Mouse (Mus musculus): ENCODE data around the gene Hmgxb4. TPM values are rescaled to one million over a fixed set of nuclear protein-coding genes. Genes with fewer than 3 reads are reported as not detected.
A peak's percentile ranks its signal among the peaks of the same experiment; 100 is the strongest.

Gene Hmgxb4
- polyA plus RNA-seq, 1 experiment = 3.9 TPM

DNA sequence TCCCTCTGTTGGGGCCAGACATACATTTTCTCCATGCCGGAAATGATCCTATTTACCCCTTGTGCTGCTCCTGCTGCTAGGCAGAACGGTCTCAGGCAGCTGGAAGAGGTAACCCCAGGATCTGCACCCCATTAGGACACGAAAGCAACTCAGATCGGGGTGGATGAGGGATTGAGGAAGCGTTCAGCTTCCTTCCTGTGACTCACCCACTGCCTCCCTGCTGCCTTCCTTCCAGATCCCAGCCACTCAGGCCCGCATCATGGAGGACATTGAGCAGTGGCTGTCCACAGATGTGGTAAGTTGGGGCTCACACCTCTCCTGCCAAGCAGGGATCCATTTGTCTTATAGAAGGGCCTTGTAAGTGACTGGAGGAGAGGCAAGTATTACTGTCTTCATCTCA lies 74.1 kb downstream of the Hmgxb4 start:
- Histone ChIP-seq H3K4me3 (ENCODE audit: low read depth, low read length) (no peak overlapping the region), H3K27ac (ENCODE audit: insufficient read depth, low read depth, low read length) (no peak overlapping the region), H3K4me1 (ENCODE audit: control insufficient read depth, insufficient read depth, insufficient read length, low read length) (no peaks in the 10 kb centered on the region; the same call in 1 of the 2 replicates), H3K36me3 (ENCODE audit: control insufficient read depth, insufficient read depth, low read length) (peaks cover 13% of the 10 kb centered on the region), H3K27me3 (ENCODE audit: control insufficient read depth, insufficient read depth, low read length) (no peaks in the 10 kb centered on the region)
- no peak for TF ChIP-seq CTCF (IDR thresholded peaks at IDR 0.05; ENCODE audit: extremely low read depth, insufficient read length, insufficient replicate concordance, low read depth, low read length)
- TF ChIP-seq POLR2A (IDR thresholded peaks at IDR 0.05; ENCODE audit: low read depth, low read length) = no peak
- 73% methylated on average over 6 of the region's 6 CpGs for WGBS

DNA sequence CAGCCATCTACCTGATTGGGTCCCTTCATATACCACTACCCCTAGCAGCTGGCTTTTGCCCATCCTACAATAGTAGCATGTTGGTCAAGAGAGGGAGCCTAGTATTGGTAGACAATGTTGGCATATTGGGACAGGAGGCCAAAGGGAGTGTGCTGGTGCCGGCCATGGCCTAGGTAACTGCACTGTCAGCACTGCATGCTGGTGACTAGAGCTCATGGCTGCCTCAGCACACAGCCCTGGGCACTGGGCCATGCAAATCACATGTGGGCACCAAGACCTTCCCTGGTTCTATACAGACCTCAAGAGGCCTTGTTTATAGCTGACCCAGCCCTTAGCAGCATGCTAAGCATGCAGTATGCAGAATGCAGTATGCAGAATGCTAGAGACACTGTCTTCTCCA lies 77.1 kb downstream of the Hmgxb4 start:
- Histone ChIP-seq H3K4me3 (ENCODE audit: low read depth, low read length) (no peak overlapping the region), H3K27me3 (ENCODE audit: control insufficient read depth, insufficient read depth, low read length) (no peaks in the 10 kb centered on the region), H3K4me1 (ENCODE audit: control insufficient read depth, insufficient read depth, insufficient read length, low read length) (no peaks in the 10 kb centered on the region; the same call in 1 of the 2 replicates), H3K36me3 (ENCODE audit: control insufficient read depth, insufficient read depth, low read length) (peaks cover 7% of the 10 kb centered on the region; the same call in 1 of the 2 replicates), H3K27ac (ENCODE audit: insufficient read depth, low read depth, low read length) (no peak overlapping the region)
- WGBS = 82% methylated on average over 1 of the region's 1 CpGs
- TF ChIP-seq CTCF (IDR thresholded peaks at IDR 0.05; ENCODE audit: extremely low read depth, insufficient read length, insufficient replicate concordance, low read depth, low read length) (no peak), POLR2A (IDR thresholded peaks at IDR 0.05; ENCODE audit: low read depth, low read length) (no peak)

DNA sequence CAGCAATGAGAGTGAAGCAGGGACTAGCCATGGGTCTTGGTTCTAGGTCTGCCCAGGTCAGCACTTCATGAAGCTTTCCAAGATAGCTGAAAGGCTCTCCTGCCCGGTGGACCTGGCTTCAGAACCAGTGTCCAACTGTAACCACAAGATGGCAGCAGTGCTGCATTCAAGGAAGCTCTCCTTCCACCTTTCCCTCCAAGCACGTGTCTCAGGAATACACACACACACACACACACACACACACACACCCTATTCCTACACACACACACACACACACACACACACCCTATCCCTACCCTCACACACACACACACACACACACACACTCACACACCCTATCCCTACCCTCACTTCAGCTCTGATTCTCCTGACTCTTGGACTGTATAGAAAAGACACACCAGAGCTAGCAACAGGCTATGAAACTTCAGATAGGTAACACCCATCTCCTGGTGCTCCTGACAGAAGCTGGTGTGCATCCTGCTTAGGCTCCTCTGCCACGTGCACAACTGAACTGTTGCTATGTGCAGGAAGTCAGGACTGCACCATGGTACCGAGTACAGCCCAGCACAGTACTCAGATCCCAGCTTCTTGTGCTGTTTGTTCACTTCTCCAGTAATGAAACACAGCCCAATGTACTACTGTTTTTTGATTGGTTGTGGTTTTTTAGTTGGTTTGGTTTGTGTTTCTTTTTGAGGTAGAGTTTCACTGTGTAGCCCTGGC lies 78.6 kb downstream of the Hmgxb4 start:
- Histone ChIP-seq H3K36me3 (ENCODE audit: control insufficient read depth, insufficient read depth, low read length) (0 out of 2 replicates have a peak, but pooled peaks cover 1% of the 10 kb centered on the region), H3K4me1 (ENCODE audit: control insufficient read depth, insufficient read depth, insufficient read length, low read length) (no peaks in the 10 kb centered on the region; the same call in 1 of the 2 replicates), H3K27me3 (ENCODE audit: control insufficient read depth, insufficient read depth, low read length) (no peaks in the 10 kb centered on the region), H3K27ac (ENCODE audit: insufficient read depth, low read depth, low read length) (no peak overlapping the region), H3K4me3 (ENCODE audit: low read depth, low read length) (no peak overlapping the region)
- 24% methylated on average over 4 of the region's 4 CpGs for WGBS
- TF ChIP-seq CTCF (IDR thresholded peaks at IDR 0.05; ENCODE audit: extremely low read depth, insufficient read length, insufficient replicate concordance, low read depth, low read length) (peak; percentile 83; the same call in 1 of the 2 replicates), POLR2A (IDR thresholded peaks at IDR 0.05; ENCODE audit: low read depth, low read length) (no peak)

DNA sequence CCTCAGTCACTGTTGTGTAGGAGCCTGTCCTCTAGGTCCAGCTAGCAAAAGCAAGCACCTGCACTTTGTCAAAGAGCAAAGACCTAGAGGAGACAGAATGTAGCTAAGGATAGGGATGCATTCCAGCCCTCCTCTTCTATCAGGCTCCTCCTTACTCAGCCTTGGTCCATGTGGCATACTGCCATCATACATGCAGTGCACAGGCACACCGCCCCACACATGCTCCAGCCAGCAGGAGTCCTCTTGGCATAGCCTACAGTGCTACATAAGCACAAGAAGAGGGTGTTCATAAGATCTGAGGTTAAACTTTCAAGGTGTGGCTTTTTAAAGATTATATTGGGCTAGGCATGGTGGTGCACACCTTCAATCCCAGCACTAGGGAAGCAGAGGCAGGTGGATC lies 81.7 kb downstream of the Hmgxb4 start:
- H3K27ac ChIP-seq (ENCODE audit: insufficient read depth, low read depth, low read length) = no peak overlapping the region
- 78% methylated on average over 1 of the region's 1 CpGs for WGBS

DNA sequence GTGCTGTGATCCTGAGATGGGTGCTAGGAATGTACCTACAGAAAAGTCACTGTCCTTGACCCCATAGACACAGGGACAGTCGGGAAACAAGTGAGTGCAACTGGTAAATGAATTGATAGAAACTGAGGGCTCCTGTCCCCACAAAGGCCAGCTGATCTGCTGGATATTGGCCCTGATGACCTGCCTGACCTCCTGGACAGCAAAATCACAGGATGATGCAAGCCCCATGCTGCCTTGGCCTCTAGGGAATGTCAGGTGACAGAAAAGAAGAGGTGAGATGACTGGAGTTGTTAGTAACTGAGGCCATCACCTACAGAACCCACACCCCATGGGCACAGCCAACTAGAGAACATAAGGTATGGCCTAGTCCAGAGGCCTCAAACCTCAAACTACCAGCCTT lies 85.1 kb downstream of the Hmgxb4 start:
- no peak for TF ChIP-seq CTCF (IDR thresholded peaks at IDR 0.05; ENCODE audit: extremely low read depth, insufficient read length, insufficient replicate concordance, low read depth, low read length)
- no peak for TF ChIP-seq POLR2A (IDR thresholded peaks at IDR 0.05; ENCODE audit: low read depth, low read length)
- H3K27ac ChIP-seq (ENCODE audit: insufficient read depth, low read depth, low read length) = no peak overlapping the region
- no peaks in the 10 kb centered on the region for H3K4me1 ChIP-seq (ENCODE audit: control insufficient read depth, insufficient read depth, insufficient read length, low read length)
- H3K4me3 ChIP-seq (ENCODE audit: low read depth, low read length) = no peak overlapping the region
- 65% methylated on average over 1 of the region's 1 CpGs for WGBS
- no peaks in the 10 kb centered on the region for H3K27me3 ChIP-seq (ENCODE audit: control insufficient read depth, insufficient read depth, low read length)
- no peaks in the 10 kb centered on the region for H3K36me3 ChIP-seq (ENCODE audit: control insufficient read depth, insufficient read depth, low read length)

More for the DNA sequence above, 81.7 kb downstream of the Hmgxb4 start:
- no peak overlapping the region for H3K4me3 ChIP-seq (ENCODE audit: low read depth, low read length)
- no peaks in the 10 kb centered on the region for H3K36me3 ChIP-seq (ENCODE audit: control insufficient read depth, insufficient read depth, low read length)
- TF ChIP-seq CTCF (IDR thresholded peaks at IDR 0.05; ENCODE audit: extremely low read depth, insufficient read length, insufficient replicate concordance, low read depth, low read length) (no peak), POLR2A (IDR thresholded peaks at IDR 0.05; ENCODE audit: low read depth, low read length) (no peak)
- H3K4me1 ChIP-seq (ENCODE audit: control insufficient read depth, insufficient read depth, insufficient read length, low read length) = no peaks in the 10 kb centered on the region; the same call in 1 of the 2 replicates
- H3K27me3 ChIP-seq (ENCODE audit: control insufficient read depth, insufficient read depth, low read length) = no peaks in the 10 kb centered on the region

DNA sequence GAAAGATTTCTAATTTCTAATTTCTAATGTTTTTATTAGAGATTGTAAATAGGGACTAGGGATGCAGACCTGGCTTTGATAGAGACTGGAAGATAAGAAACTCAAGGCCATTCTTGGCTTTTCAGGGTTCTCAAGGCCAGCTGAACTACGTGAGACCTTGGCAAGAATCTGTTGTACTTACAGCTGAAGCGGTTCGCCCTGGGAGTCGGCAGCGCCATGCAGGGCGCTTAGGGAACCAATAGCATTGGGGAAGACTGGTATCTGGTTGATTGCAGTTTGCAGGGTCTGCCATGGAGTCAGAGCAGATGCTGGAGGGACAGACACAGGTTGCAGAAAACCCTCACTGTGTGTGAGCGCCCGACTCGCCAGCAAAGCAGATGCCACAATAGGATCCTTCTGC lies 85.7 kb downstream of the Hmgxb4 start:
- TF ChIP-seq CTCF (IDR thresholded peaks at IDR 0.05; ENCODE audit: extremely low read depth, insufficient read length, insufficient replicate concordance, low read depth, low read length) (no peak), POLR2A (IDR thresholded peaks at IDR 0.05; ENCODE audit: low read depth, low read length) (no peak)
- no peak overlapping the region for H3K4me3 ChIP-seq (ENCODE audit: low read depth, low read length)
- no peaks in the 10 kb centered on the region for H3K36me3 ChIP-seq (ENCODE audit: control insufficient read depth, insufficient read depth, low read length)
- H3K4me1 ChIP-seq (ENCODE audit: control insufficient read depth, insufficient read depth, insufficient read length, low read length) = peaks cover 3% of the 10 kb centered on the region; the same call in 1 of the 2 replicates
- H3K27ac ChIP-seq (ENCODE audit: insufficient read depth, low read depth, low read length) = no peak overlapping the region
- no peaks in the 10 kb centered on the region for H3K27me3 ChIP-seq (ENCODE audit: control insufficient read depth, insufficient read depth, low read length)
- WGBS = 86% methylated on average over 9 of the region's 9 CpGs

Other genes with a start within 250 kb of the Hmgxb4 start
- 59.6 and 144 TPM in 2 replicates for gene Isx, start 120.2 kb upstream of the Hmgxb4 start, polyA plus RNA-seq (2012; rRNA removed)
- gene Tom1, start 40.3 kb downstream of the Hmgxb4 start, polyA plus RNA-seq (2012; rRNA removed) = 19.2 and 28.0 TPM in 2 replicates
- 2.8 and 5.0 TPM in 2 replicates for gene Hmox1, start 100.3 kb downstream of the Hmgxb4 start, polyA plus RNA-seq (2012; rRNA removed)
- 8.7 and 22.0 TPM in 2 replicates for gene Mcm5, start 116.2 kb downstream of the Hmgxb4 start, polyA plus RNA-seq (2012; rRNA removed)
- gene Rasd2, start 220.6 kb downstream of the Hmgxb4 start, polyA plus RNA-seq (2012; rRNA removed) = 2.6 and 9.7 TPM in 2 replicates